Mouse (Mus musculus) cerebellum, adult 11-12 months (tissue): ENCODE measurements at regions not wholly inside any gene's neighbourhood (a gene's known extent, or its start where the extent isn't known, plus 50 kb on each side); places are given as distances from the start of the nearest gene placed in this dataset.
"Not testable (repeated sequence)": the region's sequence is repeated elsewhere in the genome, so short reads cannot be mapped to it uniquely, and the experiment has no call there.

Source experiments
- DNase-seq: peaks from one replicate; pipeline ENCODE4 v3.0.0; 2022

DNA sequence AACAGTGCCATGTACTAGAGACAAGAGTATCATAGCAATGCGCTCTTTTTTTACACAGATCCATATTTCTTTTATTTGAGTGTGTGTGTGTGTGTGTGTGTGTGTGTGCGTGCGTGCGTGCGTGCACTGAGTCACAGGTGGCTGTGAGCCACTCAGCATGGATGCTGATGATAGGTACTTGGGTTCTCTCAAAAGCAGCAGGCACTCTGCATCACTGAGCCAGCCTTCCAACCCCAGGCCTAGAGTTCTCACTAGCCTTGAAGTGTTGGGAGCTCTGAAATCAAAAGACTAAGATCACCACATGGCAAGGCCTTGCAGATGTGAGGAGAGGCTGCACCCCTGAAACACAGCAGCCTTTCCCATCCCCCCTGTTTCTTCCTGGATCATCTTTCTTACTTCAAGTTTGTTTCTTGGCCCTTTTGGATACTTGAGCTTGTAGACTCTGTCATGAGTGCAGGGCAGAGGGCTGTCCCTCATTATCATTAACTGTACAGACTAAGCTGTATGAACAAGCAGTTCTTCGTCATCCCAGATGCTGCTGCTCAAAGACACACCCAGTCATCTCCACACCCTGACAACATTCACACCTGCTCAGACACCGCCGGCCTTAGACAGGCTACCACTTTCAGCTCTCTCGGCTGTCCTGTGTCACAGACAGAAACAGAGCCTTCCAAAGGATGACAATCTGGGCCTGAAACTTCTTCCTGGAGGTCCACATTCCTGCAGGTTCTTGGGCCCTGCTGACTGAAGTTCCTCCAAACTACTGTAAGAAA is 405.5 kb upstream of the Ercc4 start:
- no peak for DNase-seq

DNA sequence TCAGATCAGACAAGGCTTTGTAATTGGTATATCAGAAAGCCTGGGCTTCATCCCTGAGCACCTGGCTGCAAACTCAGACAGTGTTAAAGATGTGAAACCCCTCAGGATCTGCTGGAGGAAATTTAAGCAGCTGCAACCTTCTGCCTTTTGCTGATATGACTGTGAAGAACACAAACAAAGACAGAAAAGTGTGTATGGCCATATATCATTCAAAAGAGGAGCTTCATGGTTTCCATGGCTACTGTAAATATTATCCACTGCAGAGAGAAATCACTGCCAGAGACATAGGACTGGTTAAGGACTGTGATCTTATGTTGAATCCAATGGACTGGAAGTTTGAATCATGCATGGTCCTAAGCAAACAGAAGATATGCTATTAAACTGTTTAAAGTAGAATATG is 402.6 kb upstream of the Ercc4 start:
- DNase-seq: no peak

DNA sequence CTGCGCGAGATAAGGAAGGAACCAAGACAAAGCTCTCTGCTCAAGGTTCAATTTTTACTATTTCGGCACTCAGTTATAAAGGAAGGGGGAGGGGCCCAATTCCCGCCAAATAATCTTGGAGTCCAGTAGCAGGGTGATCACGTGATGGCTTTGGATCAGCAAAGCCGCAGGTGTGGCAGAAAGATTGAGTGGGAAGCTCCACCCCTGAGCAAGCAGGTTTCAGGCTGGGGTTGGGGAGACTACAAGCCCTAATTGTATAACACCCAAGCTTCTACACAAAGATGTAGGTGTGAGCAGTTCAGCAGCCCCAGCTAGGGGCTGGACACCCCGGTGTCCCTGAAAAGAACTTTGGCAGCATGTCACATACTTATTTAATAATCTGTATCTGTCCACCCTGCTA is 388.1 kb upstream of the Ercc4 start:
- DNase-seq: not testable (repeated sequence)

DNA sequence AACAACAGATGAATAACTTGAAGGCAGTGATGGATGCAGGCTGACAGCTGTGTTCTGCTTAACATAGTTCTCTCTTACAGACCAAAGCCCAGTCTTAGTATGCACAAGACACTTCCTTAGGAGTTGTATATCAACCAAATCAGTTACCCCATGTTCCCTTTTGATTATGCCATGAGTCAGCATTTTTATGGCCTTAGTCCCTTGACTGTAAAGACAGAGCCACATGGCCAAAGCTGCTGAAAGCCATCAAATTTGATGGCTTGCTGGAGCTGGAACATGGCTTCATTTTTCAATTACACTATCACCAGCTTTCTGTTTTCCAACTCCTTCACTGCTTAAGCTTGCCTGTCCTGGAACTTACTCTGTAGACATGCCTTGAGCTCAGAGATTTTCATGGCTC is 383.4 kb upstream of the Ercc4 start:
- DNase-seq: no peak

DNA sequence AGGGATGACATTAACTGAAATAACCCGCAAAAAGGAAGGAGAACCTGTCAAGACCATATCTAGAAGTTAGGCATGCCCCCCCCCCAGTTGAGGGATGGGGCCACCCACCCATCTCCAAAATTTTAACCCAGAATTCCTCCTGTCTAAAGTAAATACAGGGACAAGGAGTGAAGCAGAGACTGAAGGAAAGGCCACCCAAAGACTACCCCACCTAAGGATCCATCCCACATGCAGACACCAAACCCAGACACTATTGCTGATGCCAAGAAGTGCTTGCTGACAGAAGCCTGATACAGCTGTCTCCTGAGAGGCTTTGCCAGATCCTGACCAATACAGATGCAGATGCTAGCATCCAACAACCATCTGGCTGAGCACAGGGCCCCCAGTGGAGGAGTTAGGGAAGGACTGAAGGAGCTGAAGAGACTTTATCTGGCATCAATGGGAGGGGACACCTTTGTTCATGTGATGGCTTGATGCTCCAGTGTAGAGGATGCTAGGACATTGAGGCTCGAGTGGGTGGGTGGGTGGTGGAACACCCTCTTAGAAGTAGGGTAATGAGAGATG is 379.2 kb upstream of the Ercc4 start:
- not testable (repeated sequence) for DNase-seq

DNA sequence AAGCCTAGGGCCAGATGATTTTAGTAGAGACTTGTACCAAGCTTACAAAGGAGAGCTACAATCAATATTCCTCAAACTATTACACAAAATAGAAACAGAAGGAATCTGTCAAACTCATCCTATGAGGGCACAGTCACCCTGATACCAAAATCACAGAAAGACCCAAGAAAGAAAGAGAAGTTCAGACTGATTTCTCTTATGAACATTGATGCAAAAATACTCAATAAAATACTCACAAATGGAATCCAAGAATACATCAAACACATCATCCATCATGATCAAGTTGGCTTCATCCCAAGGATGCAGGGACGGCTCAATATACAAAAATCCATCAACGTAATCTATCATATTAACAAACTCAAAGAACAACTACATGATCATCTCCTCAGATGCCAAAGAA is 377.9 kb upstream of the Ercc4 start:
- no peak for DNase-seq

DNA sequence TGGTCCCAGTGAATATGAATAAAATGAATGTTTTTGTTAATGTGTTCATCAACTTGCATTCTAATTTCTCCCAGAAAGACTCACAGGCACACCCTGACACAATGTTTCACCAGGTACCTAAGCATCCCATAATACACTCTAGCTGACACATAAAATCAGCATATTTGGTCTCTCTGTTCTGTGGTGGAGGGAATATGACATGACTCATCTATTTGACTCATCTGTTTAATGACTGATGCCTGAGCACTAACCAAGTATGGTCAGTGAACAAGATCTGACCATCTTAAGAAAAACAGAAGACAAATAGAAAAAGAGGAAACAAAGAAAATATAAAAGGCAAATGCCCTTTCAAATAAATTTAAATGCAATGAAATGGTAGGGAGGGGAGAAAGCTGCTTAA is 367.0 kb upstream of the Ercc4 start:
- no peak for DNase-seq

DNA sequence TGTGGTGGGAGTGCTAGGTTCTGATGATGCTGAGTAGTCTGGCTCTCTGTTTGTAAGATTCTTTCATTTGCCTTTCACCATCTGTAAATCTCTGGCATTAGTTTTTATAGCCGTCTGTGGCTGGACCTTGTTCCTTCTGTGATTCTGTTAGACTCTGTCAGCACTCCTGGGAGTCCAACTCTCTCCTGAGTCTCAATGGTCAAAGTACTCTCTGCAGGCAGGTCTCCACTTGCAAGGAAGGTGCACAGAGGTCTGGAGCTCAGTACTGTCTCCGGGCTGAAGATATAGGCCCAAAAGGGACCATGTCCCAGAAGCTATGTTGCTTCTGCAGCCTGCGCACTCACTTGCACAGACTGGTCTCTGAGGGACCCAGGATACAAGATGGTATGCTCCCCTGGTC is 356.3 kb upstream of the Ercc4 start:
- no peak for DNase-seq

DNA sequence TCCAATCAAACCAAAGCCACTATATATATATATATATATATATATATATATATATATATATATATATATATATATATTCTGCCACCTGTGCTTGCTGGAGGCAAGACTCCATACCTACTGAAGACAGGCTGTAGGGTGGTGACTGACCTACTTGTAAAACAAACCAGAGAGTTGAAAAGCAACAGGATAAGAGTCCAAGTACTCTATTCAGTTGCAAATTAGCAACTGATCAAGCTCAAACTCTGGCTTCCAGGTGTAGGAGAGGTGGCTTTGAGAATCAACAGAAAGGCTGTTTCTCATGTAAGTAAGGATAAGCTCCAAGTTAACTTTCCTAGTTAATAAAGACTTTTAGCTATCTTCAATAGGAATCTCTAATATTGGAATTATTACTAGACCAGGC is 355.1 kb upstream of the Ercc4 start:
- DNase-seq: no peak

DNA sequence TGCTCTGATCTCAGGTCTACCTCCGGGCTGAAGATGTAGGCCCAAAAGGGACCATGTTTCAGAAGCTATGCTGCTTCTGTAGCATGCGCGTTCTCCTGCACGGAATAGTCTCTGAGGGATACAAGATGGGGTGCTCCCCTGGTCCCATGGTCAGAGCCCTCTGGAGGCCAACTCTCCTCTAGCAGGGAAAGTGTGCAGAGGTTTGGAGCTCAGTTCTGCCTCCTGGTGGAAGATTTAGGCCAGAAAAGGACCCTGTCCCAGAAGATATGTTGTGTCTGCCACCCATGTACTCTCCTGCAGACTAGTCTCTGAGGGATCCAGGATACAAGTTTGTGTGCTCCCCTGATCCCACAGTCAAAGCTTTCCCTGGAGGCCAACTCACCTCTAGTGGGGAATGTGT is 350.9 kb upstream of the Ercc4 start:
- no peak for DNase-seq

DNA sequence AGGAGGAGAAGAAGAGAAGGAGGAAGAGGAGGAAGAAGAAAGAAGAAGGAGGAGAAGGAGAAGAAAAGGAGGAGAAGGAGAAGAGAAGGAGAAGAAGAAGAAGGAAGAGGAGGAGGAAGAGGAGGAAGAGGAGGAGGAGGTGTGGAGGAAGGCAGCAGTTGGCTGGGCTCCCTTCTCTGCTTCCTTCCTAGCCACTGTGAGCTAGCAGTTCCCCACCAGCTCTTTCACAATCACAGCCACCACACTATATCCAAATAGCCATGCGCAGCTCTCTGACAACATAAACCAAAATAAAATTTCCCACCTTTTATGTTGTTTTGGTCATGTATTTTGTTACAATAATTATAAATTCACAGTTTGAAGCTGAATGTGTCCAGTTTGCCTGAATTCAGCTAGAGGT is 345.3 kb upstream of the Ercc4 start:
- no peak for DNase-seq

DNA sequence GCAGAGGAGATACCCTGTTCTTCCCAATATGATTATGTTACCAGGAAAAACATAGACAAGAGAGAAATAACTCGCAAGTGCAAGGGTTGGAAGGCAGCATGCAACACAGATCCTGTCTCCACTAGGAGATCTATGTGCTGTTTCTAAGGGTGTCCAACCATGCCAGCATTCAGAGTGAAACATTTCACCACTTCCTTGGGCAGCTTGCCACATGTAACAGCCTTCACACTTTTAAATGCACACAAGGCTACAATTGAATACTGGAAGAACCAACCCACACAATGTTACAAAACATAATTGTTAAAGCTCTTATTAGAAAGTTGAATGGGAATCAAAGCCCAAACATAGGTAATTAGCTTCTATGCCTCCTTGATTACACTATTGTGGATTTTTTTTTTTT is 344.9 kb upstream of the Ercc4 start:
- no peak for DNase-seq

DNA sequence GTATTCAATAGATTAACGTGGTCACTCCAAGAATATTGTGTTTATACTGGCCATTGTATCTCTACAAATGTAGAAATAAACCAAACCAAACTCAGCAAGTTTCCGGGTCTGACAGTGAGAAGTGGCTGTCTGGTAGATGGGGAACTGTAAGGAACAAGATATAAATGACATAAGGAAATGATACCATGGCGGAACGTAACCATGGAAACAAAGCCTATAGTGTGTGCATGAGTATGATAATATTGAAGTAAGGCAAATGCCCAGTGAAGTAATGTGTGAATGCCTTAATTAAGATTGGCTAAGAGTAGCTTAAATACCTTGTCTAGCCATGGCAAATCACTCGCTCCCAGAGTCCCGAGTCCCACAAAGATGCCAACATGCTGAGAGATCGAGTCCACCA is 342.6 kb upstream of the Ercc4 start:
- no peak for DNase-seq

DNA sequence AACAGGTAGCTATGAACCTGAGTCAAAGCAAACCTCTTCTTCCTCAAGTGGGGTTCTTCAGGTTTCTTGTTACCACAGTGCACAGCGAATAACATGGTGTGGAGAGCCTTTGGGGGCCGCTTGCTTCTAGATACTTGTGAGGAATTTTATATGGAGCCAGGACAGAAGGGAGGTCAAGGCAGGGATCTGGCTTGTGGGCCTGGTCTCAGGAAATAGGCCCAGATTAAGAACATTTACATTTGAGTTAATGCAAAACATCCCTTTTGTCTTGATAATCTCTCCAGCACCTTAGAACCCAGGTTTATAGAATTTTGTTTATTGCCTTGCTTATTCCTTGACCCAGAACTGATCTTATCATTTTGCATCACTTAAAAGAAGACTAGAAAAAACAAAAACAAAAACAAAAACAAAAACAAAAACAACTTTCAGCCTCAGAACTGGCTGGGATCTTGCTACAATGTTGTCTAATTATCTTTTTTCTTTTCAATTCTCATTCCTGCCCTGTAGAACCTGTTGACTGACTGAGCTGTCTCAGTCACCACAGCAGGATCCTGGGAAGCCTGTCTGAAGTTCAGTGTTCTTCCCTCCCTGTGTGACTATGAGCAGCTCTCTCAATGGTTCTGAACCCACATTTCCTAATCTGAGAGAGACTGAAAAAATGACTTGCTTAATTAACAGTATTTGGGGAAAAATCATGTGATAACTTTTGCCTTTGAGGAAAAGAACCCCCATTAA is 341.2 kb upstream of the Ercc4 start:
- no peak for DNase-seq

DNA sequence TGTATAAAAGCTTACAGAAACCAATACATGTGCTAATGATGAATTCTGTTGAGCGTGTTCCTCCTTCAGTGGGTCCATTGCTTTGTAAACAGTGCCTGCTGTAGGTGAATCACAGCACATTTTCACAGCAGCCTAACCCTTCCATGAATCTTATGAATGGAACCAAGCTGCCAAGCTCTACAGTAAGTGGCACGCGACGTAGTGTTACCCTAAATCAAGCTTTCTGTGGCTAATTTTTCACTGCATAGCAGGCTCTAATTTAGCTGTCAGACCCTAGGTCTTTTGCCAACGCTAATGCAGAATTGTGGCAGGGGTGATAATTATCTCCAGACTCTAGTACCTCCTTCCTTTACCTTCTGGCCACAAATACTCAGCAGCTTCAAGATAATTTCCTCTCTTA is 339.0 kb upstream of the Ercc4 start:
- no peak for DNase-seq

DNA sequence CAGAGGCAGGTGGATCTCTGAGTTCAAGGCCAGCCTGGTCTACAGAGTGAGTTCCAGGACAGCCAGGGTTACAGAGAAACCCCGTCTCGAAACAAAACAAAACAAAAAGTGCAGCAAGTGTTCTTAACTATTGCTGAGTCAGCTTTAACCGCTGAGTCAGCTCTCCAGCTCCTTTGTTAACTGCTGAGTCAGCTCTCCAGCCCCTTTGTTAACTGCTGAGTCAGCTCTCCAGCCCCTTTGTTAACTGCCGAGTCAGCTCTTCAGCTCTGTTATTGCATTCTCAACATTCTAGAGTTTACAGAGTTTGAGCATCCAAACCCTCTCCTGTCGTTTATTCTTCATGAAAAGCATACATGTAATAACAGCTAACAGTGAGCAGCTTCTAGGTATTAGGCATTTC is 336.9 kb upstream of the Ercc4 start:
- no peak for DNase-seq

DNA sequence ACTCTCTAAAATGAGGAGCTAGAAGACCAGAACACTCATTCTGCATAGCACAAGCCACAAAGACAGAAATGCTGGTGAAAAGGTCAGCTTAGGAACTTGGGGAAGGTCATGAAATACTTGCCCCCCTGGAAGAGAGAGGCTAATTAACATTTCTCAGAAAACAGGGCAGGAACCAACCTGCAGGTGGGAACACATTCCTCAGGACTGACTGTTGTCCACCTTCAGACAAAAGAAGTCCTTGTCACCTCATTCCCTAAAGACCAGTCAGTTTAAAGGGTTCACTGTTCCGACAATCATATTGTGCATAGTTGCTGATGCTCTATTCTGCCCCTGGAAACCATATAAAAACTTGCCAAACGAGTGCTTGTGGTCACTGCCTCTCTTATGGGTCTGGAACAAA is 333.6 kb upstream of the Ercc4 start:
- DNase-seq: no peak

DNA sequence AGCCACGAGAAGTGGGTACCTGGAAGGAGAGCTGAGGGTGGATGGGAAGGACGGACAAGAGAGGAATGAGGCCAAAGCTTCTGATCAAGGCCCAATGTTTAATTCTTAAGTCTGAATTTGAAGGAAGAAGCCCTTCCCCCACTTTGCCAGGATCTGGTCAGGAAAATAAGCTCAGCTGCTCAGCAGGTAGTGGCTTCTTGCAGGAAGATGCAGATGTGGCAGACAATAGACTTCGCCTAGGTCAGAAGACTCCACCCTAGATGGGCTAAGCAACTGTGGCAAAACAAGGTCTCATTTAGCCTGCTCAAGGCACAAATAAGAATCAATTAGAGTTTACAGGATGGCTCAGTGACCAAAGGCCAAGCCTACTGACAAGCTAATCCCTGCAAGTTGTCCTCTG is 330.4 kb upstream of the Ercc4 start:
- DNase-seq: no peak

DNA sequence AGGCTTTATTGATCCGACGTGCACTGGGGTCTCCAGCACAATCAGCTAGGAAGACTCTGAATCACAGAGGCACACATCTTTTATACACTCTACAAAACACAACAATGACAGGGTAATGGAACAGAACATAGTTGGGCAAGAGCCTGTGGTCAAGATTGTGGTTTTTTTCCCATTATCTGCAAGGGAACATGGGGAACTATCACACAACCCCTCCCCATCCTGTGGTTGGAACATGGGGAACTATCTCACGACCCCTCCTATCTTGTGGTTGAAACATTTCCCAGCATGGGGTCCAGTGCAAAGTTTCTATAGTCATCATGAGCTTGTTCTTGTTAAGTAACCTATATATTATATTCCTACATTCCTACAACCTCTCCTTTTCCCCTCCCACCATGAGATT is 328.8 kb upstream of the Ercc4 start:
- DNase-seq: no peak

DNA sequence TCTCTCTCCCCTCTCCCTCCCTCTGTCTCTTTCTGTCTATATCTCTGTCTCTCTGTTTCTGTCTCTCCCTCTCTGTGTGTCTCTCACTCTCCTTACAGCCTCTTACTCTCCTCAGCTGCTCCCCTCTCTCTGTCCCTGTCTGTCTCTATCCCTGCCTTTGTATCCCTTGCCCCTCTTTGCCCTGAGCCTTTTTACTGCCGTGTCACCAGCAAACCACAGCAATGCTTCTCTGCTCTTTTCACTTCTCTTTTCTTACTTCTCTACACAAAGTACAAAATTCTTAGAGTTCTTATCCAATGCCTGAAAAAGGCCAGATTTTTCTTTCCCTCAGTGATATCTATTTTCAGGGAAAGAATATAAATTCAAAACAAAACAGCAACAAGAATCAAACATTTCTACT is 323.7 kb upstream of the Ercc4 start:
- DNase-seq: no peak

DNA sequence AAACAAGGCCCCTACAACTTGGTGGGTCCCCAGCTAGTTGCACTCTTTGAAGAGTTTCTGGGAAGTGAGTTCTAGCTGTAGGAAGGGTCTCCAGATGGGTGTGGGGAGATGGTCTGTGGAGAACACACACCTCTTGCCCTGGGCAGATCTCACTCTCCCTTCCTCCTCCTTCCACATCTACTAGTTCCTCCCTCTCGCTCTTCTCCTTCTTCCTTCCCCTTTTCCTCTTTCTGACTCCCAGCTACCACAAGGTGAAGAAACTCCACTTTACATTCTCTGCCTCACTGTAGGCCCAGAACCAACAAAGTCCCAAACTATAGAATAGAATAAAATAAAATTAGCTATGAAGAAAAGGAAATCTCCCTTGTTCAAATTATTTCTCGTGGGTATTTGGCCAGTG is 311.0 kb upstream of the Ercc4 start:
- no peak for DNase-seq

DNA sequence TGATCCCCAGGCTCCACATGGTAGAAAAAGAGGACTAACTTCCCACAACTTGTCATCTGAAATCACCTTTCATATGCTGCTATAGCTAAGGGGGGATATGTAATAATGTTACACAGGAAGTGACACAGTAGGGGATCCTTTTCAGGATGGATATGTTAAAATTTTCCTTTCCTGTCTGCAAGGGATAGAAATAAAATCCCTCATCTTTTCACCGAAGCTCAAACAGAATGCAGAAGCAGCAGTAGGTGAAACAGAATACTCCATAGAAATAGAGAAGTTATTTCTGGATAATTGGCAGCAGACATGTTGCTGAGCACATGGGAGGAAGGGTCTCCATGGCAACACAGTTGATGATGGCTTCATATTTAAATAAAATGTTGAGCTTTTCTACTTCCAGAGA is 309.3 kb upstream of the Ercc4 start:
- DNase-seq: no peak

DNA sequence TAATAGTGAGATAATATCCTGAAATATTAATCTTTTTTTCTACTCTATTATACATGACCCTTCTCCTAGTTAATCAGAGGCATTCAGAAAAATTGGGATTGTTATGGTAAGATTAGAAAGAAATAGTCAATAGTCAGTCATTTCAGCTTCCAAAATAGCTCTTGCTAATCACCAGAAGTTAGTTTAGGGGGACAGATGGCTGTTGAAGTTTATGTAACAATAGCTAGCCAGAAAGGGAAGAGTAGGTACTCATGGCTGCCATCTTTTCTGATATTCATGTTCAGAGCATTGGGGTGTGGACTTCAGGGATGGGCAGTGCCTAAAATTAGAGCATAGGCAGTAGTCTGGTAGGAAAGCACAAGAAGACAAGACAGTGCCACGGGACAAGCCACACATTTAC is 306.8 kb upstream of the Ercc4 start:
- DNase-seq: no peak

DNA sequence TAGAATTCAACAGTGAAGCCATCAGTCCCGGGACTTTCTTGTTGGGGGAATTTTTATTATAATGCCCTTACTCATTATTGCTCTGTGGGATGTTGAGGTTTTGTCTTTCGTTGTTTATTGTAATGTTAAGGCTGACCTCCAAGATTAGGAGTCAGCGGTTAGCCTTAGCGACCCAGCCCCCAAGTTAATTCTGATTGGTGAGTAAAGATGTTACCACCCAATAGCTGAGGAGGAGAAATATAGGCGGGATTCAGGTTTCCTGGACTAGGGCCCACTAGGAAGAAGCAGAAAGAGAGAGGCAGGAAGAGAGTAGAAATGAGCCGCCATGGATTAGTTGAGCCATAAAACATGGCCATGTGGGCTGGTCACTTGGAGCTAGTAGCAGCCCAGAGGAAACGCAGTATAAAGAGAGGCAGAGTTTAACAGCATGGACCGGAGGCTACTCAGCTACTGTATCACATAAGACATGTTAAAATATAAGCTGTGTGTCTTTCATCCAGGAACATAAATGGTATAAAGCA is 302.1 kb upstream of the Ercc4 start:
- no peak for DNase-seq
